Mouse (Mus musculus) heart, adult 2 months (tissue): ENCODE data around the gene Map3k15.

ENCODE experiments used
- CTCF ChIP-seq: fragments of 200-600 bp; IDR thresholded peaks from 2 replicates; pipeline ENCODE4 v1.8.1; 2022; ENCODE audit warnings: antibody characterized with exemption, mild to moderate bottlenecking, moderate library complexity
- EP300 ChIP-seq: fragments of 200-500 bp; IDR thresholded peaks from 2 replicates; pipeline ENCODE4 v1.6.1; 2011; ENCODE audit warnings: low read depth, low read length, control low read depth; ENCODE audit not compliant: insufficient read depth
- POLR2A ChIP-seq: fragments of 200-500 bp; IDR thresholded peaks from 2 replicates; pipeline ENCODE4 v1.6.1; 2011; ENCODE audit warnings: mild to moderate bottlenecking, low read depth, low read length, control low read depth; ENCODE audit not compliant: insufficient read depth

GRCm38 (mm10) chrX:160147406-160147805, 159.2 kb downstream of the Map3k15 start:
- TF ChIP-seq POLR2A: no peak
- TF ChIP-seq CTCF: no peak
- no peak for TF ChIP-seq EP300
